Mouse (Mus musculus) heart, postnatal 14 days (tissue): Measurements from ENCODE around the gene Cacna2d3. TPM values are rescaled to one million over a fixed set of nuclear protein-coding genes. Genes with fewer than 3 reads are reported as not detected.

ENCODE experiments used
- DNase-seq, 2 experiments: peaks; one replicate each; pipeline ENCODE4 v3.0.0; 2021 to 2022
- intact Hi-C: fragments of 180-260 bp; cut with DNase I; formaldehyde crosslinking; loops from one replicate; pipeline ENCODE4 v1.15.1; 2025
- total RNA-seq, 2 experiments: library from RNA; stranded (reverse); gene quantifications; 2 replicates each; pipeline ENCODE4 v1.2.3; 2021

Gene Cacna2d3
- total RNA-seq, 2 experiments from 2014 or later: 0.07 to 0.17 TPM

DNA sequence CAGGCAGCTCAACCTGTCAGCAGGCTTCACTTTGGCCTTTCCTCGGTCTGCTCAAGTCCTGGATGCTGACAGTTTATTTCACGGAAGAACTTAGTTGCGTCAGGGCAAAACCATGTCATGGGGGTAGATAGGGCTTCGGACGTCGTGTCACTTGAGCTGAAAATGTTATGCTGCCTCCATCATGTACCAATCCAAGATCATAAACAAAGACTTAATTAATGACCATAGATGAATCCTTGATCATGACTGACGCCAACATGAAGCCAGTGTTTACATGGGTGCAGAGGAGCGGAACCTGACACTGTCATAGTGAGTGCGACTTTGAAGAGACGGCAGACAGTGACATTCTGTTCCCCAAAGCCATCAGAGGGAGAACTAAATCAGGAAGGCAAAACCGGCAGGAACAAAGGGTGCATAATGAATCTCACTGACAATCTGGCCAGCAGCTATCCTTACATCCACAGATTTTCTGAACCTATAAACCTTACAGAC is 542.2 kb downstream of the Cacna2d3 start:
- intact Hi-C loops: no loop called here
- no peak for DNase-seq

DNA sequence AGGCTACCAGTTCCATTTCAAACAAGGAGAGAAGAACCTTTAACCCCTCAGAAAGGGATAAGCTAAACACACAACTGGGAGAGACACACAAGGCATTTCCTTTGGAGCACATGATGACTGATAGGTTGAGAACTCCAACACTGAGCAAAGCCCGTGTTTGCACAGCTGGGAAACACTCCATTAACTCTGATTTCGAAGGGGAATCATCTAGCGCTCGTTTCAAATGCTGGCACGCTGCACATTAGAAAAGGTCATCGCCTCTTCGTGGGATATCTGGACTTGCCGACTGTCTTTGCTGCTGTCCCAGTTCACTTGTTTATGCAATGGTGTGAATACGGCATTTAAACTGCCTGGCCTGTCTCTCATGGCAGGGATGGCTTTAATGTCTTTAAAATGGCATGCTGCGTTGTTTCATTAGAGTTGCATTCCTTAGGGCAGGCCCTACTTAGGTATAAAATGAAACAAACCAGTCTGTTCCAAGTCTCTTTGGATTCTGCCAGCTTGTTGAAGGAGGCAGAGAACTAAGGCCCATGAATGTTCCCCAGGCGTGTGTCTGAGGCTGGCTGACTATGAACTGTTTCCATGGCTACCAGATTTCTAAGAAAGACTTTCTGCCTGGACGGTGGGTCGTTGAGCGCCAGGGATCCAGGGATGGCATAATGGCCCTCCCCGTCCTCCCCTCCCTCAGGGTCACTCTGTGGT is 542.8 kb downstream of the Cacna2d3 start:
- DNase-seq: peak; percentile 2 to 6
- intact Hi-C loops: no loop called here

DNA sequence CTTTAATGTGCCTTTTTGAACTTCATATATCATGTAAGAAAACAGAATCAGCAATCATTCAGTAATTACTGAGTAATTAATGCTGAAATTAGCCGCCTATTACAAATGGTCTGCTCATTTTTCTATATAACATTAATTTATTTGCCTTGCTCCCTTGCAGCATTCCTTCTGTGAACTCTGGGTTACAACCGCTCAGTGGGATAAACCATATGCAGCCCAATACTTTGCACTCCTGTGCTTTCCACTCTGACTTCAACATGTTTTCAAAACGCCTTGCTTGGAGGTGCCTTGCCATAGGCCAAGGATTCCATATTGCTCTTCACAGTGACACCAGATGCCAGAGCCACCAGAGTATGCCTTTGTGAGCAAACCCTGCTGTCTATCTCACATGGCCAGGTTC is 546.9 kb downstream of the Cacna2d3 start:
- intact Hi-C loops: no loop called here
- no peak for DNase-seq

DNA sequence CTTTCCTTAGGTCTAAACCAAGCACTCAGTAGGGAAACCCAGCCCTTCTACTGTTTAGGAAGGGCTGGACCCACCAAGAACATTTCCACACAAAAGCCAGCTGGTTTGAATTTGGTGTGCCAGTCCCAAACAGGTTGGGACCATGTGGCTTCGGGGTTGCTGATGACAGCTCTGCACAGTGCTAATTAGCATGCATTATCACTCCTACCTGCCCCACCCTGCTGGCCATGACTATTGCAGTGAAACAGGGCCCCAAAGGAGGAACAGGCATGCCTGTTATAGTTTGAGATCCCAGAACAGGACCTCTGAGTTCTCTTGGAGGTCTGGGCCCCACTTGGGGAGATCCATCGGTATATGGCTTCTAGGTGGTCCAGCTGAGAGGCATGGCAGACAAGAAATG is 549.5 kb downstream of the Cacna2d3 start:
- intact Hi-C loops: no loop called here
- DNase-seq: no peak

DNA sequence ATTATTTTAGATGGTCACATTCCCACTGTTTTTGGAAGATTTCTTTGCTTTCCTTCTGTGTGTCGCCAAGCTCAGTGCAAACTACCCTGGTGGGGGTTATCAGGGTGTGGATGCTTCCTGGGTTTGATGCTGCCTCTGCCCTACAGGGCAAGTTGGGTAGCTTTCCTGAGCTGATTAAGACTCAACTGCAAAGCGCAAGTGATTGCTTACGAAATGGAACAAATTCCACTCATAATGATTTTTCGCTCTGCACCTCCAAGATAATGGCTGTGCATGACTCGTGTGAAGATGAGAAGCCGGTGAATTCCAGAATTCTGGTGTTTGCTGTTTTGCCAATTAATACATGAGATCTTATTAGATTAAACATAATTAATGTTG is 557.0 kb downstream of the Cacna2d3 start:
- intact Hi-C loops: no loop called here

DNA sequence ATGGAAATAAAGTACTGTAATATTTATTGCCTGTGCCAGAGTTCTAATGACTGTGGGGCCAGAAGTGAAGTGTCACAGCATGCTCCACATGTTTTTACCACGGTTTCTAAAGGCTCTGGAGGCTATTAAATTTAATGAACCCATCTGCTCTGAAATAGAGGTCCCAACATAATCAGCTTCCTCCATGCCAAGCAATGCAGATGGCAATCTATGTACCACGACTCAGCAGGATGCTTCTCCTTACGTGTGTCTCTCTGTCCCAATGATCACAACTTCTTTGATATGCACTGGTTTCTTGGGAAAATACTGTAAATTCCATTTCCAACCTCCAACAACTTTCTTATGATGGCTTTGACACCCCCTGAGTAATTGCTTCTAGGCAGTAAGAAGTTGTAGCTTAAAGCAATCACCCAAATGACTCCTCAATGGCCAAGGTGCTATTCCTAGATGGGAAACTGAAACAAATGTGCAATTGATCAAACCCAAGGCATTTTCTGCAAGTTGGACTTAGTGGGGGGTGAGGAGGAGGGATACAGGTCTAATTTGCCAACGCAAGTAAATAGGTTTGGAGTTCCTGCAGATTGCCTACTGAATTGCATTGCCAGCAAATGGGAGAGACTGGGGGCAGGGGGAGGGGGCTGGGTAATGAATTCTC is 557.5 kb downstream of the Cacna2d3 start:
- no peak for DNase-seq
- intact Hi-C loops: no loop called here

More for the DNA sequence above, 557.0 kb downstream of the Cacna2d3 start:
- DNase-seq: no peak

DNA sequence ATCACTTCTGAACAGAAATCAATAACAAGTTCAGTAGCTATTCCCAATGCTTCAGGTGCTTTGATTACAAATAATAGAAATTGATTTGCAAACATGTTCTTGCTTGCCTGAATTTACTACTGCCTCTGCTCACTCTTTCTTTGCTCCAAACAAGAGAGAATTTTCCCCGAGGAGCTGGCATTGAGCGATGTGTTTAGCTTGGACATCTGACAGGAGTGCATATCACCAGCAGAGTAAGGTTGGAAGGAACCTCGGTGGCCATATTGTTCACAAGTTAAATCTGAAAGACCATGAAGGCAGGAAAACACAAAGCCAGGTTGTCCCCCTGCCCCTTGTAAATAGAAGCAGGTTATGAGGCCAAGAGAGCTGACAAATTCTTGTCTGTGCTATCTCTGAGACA is 561.9 kb downstream of the Cacna2d3 start:
- no peak for DNase-seq

DNA sequence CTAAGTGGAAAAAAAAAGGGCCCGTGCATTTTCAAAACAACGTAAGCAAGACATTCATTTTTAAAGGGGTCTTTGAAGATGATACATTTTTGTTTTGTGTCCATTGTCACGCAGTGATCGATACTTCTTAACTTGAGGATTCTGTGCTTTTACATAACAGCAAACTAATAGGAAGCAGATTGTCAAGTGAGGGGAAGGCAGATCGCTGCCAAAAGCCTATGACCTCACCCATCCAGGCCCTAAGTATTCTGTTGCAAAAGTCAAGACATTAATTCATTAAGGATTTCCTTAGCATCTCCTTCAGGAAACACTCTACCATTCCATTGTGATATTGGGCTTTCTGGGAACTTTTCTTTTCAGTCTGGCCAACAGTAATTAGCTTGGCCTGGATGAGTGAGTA is 564.6 kb downstream of the Cacna2d3 start:
- intact Hi-C loops: no loop called here
- DNase-seq: no peak

More for the DNA sequence above, 561.9 kb downstream of the Cacna2d3 start:
- intact Hi-C loops: no loop called here

DNA sequence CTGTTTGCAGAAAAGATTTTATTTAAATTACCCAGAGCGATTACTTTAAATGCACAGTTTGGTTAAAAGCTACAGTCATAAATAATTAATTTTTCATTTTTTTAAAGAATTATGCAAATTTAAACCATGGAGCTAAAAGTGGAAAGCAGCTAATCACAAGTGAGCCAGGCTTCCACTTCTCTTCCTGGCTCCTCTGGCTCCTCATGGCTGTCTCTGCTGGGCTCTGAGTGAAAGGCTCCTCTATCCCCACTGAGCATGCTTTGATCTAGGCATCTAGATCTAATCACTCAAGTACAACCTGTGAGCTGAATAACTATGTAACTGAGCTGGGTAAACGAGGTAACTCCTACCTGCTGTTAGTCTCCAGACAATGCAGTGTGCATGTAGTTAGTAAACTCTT is 577.5 kb downstream of the Cacna2d3 start:
- intact Hi-C loops: no loop called here
- no peak for DNase-seq

DNA sequence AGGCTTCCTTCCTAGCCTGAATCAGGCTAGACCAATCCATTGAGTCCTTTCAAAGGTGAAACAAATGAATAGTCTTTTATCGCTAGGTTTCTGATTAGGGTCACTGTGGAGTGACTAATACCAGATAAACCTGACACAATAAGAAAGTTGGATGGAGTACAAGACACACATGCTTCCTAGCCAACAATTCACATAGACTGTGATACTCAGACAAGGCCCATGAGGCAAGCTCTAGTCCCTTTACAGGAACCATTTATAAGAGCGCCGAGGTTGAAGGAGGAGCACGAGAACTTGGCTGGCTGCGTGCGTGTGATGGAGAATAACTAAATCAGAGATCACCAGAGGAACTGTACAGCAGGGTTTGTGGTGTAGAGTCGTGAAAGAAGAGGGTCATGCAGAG is 584.0 kb downstream of the Cacna2d3 start:
- intact Hi-C loops: no loop called here
- peak in 1 of 2 experiments; percentile 4 for DNase-seq

DNA sequence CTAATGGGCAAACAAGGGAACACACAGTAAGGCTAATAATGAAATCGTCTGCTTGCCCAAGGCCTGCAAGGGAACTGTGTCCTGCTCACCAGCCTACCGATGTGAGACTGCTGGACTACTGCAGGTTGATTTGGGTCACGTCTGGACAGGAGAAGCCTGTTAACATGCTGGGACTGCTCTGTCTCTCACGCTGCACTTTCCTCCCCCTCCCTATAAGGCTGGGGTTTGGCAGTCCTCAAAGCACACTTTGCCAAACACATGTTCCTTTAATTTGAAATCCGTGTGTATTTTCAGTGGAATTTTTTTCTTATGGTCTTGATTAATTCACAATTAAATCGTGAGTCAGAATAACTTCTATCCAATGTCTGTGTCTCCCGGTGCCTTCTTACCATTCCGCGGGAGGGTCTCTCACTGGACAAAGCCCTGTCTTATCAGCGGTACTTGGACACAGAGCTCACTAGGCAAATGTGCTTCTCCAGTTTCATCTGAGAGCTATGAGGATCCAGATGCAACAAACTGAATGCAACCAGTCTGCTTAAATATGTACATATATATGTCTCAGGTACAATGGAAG is 584.6 kb downstream of the Cacna2d3 start:
- intact Hi-C loops: no loop called here
- peak; percentile 9 to 23 for DNase-seq

DNA sequence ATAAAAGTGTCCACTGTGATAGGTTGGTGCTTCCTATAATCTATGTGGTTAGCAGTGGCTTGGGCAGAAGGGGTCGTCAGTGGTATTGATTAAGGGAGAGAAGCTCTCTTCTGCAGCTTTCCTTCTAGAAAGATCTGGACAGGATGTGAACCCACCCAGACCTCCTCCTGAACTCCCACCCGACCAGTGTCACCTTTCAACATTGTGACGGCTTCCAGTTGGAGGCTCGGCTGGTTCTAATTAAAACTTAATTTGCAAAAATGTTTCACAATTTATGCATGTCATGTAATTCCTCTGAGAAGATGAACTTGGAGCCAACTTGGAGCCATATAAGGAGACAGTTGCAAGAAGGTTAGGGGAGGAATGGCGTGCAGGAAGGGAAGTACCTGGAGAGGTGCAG is 586.8 kb downstream of the Cacna2d3 start:
- intact Hi-C loops: no loop called here
- no peak for DNase-seq

DNA sequence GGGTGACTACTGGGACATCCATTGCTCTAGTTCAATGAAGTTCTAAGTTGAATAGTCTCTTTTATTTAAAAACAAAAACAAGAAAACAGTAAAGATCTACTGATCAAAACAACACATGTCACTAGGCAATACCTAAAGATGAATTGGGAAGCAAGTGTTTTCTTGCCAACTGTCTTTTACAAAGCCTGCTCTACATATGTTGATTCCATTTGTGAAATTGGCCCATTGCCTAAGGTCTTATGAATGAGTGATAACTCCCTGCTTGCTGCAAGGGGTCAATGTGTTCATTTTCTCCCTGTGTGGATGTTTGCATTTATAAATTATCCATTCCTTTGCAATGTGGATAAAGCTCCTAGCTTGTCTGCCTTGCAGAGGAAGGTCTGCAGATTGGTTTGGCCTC is 591.2 kb downstream of the Cacna2d3 start:
- intact Hi-C loops: no loop called here
- no peak for DNase-seq

DNA sequence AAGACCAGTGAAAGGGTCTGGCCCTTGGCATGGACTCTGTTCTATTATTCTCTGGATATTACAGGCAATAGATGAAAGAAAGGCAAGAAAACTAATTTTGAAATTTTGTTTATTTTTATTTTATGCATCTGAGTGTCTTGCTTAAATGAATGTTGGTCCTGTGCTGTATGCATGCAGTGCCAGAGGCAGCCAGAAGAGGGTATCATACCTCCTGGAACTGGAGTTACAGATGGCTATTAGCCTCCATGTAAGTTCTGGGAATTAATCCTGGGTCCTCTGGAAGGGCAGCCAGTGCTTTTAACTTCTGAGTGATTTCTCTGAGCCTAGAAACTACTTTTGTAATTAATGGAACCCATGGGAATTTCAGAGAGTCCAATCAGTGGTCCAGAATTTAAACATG is 597.8 kb downstream of the Cacna2d3 start:
- DNase-seq: no peak
- intact Hi-C loops: loop anchor here (5.0 to 10.0 kb wide), 2 partner anchors 318 to 821 kb away; no protein-coding TSS in a partner anchor

DNA sequence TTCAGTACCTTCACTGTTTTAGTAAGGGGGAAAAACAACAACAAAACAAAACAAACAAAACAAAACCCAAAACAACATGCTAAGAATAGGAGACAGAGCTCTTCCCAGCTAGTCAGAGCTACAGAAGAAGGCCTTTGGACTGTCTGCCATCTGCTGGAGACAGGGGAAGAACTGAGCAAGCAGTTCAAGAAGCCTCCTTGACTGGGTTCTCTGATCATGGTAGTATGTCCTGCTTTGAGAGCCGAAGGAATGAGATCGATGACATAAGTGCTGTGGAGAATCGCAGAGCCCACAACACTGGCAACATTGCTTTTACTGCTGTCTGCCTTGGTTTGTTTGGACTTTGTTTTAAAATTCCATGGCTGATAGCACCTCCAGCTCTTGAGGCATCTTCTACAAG is 598.9 kb downstream of the Cacna2d3 start:
- no peak for DNase-seq
- intact Hi-C loops: loop anchor here (5.0 to 10.0 kb wide), 2 partner anchors 320 to 822 kb away; no protein-coding TSS in a partner anchor

DNA sequence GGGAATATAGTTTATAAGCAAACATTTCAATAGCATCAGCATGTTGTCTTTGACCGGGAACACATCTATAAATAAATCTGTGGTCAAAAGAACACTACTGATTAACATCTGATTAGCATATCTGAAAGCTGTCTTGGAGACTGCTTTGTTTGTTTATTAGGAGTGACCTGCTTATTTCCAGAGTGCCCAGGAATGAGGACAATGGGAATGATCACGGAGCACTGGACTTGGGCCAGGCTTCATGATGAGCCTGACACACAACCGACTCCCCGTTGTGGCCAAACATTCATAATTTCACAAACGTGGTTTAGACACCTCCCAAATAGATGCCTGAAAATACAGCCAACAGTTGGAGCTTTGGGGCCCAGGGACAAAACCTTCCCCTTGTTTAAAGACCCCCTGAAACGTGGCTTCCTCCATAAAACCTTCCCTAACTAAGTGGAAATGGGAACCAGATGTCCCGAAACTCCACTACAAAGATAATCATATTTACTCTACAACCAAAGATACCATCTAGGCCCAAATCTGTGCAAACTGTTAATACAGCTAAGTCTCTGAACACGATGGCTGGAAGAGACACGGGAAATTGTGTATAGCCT is 607.7 kb downstream of the Cacna2d3 start:
- intact Hi-C loops: no loop called here
- no peak for DNase-seq

DNA sequence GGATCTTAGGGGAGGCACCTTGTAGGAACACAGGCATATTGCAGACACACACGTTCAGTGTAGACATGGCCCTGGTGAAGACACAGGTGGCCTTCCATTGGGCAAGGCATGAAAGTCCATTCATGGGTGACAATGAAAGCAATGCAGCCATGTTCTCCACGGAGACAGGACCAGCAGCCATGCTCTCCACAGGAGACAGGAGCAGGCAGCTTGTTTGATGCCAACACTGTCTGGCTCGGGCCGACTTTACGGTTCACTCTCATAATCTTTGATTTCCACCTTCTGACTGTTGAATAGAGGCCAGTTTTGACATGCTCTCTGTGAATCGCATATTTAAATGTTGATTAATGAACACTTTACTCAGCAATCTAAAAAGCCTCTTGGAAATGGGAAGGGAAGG is 610.0 kb downstream of the Cacna2d3 start:
- DNase-seq: no peak
- intact Hi-C loops: no loop called here

DNA sequence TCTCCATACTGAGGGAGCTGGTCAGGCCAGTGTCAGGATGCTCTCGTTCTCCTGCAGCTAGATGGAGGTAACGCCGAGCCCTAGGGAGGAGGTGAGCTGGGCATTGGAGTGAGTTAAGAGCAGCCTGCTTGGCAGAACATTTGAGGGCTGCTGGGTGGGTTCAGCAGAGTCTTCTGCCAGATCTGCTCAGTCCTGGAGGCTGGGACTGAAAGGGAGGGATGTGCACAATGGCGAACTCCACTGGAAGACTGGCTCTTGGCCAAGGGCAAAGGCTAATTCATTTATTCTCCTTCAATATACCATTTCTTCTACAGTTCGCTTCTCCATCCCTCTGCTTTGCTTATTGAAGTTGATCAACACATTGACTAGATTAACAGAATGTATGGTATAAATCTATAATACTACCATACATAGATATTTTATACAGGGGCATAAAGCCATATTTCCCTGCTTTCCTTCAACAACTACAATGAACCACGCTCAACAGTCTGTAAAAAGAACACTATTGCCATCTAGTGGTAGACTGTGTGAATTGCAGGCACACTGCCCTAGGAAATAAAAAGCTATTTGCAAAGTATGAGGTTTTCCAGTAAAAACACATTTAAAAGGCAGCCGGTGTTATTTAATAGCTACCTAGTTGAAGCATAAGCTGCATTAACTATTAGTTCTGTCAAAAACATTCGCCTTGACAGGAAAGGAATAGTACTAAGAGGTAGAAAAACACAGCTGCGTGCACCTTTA is 611.1 kb downstream of the Cacna2d3 start:
- intact Hi-C loops: no loop called here
- DNase-seq: peak in 1 of 2 experiments; percentile 29

DNA sequence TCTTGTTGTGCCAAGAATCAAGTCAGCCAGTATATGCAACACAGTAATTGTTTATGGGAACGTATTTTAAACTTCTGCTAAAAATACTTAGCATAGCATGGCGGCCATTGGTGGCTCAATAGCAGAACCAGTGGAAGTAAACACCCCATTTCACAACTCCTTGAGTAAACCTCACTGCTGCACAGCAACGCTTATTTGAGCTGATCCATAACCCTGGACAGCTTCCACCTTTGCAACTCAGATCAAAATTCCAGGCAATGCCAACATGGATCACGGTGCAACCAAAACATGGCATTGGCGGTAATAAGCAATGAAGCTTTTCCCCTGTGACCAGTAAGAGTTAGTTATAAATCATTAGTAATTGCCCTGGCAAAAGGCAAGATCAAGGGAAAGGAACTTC is 614.2 kb downstream of the Cacna2d3 start:
- no peak for DNase-seq
- intact Hi-C loops: no loop called here

DNA sequence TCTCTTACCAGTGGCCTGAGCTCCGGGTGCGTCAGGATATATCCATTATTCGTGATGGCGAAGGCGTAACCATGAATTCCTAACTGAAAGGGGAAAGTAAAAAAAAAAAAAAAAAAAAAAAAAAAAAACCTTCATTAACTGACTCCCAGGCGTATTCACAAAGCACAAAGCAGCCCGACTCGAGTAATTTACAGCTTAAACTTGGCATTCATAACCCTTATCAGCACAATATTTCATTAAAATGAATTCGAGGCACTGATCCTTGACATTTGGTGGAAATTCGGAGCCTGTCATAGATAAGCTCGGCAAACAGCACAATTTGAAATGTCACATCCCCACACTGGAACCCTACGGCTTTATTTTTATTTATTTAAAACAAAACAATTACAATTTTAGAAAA is 623.9 kb downstream of the Cacna2d3 start:
- intact Hi-C loops: loop anchor here (10.0 kb wide), 1 partner anchor 1013 kb away; no protein-coding TSS in a partner anchor
- no peak for DNase-seq
